Mouse (Mus musculus): ENCODE measurements at regions not wholly inside any gene's neighbourhood (a gene's known extent, or its start where the extent isn't known, plus 50 kb on each side); places are given as distances from the start of the nearest gene placed in this dataset.

- no peak for ATAC-seq (ENCODE audit: extremely low read depth, insufficient number of reproducible peaks, low FRiP score, poor library complexity, severe bottlenecking)
Measured at GRCm38 (mm10) chr2:159080784-159081544, 286.4 kb downstream of the Dhx35 start.

GRCm38 (mm10) chr2:159086836-159087235 lies 292.2 kb downstream of the Dhx35 start:
- no peak for ATAC-seq (ENCODE audit: extremely low read depth, insufficient number of reproducible peaks, low FRiP score, poor library complexity, severe bottlenecking)

GRCm38 (mm10) chr2:159088196-159088595 lies 293.6 kb downstream of the Dhx35 start:
- ATAC-seq (ENCODE audit: extremely low read depth, insufficient number of reproducible peaks, low FRiP score, poor library complexity, severe bottlenecking): no peak

GRCm38 (mm10) chr2:159096667-159097066 lies 302.1 kb downstream of the Dhx35 start:
- no peak for ATAC-seq (ENCODE audit: extremely low read depth, insufficient number of reproducible peaks, low FRiP score, poor library complexity, severe bottlenecking)

- ATAC-seq (ENCODE audit: extremely low read depth, insufficient number of reproducible peaks, low FRiP score, poor library complexity, severe bottlenecking): no peak
Measured at GRCm38 (mm10) chr2:159134042-159134441, 339.4 kb downstream of the Dhx35 start.

- ATAC-seq (ENCODE audit: extremely low read depth, insufficient number of reproducible peaks, low FRiP score, poor library complexity, severe bottlenecking): no peak
Measured at GRCm38 (mm10) chr2:159138603-159139002, 344.0 kb downstream of the Dhx35 start.

- ATAC-seq (ENCODE audit: extremely low read depth, insufficient number of reproducible peaks, low FRiP score, poor library complexity, severe bottlenecking): no peak
Measured at GRCm38 (mm10) chr2:159145980-159146379, 351.4 kb downstream of the Dhx35 start.

GRCm38 (mm10) chr2:159163985-159164384 lies 369.4 kb downstream of the Dhx35 start:
- no peak for ATAC-seq (ENCODE audit: extremely low read depth, insufficient number of reproducible peaks, low FRiP score, poor library complexity, severe bottlenecking)

GRCm38 (mm10) chr2:159168553-159169064 lies 374.0 kb downstream of the Dhx35 start:
- no peak for ATAC-seq (ENCODE audit: extremely low read depth, insufficient number of reproducible peaks, low FRiP score, poor library complexity, severe bottlenecking)

- ATAC-seq (ENCODE audit: extremely low read depth, insufficient number of reproducible peaks, low FRiP score, poor library complexity, severe bottlenecking): no peak
Measured at GRCm38 (mm10) chr2:159196156-159196555, 401.5 kb downstream of the Dhx35 start.

- no peak for ATAC-seq (ENCODE audit: extremely low read depth, insufficient number of reproducible peaks, low FRiP score, poor library complexity, severe bottlenecking)
Measured at GRCm38 (mm10) chr2:159232266-159232665, 437.7 kb downstream of the Dhx35 start.

- ATAC-seq (ENCODE audit: extremely low read depth, insufficient number of reproducible peaks, low FRiP score, poor library complexity, severe bottlenecking): no peak
Measured at GRCm38 (mm10) chr2:159235000-159235399, 440.4 kb downstream of the Dhx35 start.

GRCm38 (mm10) chr2:159250065-159250464 lies 455.5 kb downstream of the Dhx35 start:
- no peak for ATAC-seq (ENCODE audit: extremely low read depth, insufficient number of reproducible peaks, low FRiP score, poor library complexity, severe bottlenecking)

- ATAC-seq (ENCODE audit: extremely low read depth, insufficient number of reproducible peaks, low FRiP score, poor library complexity, severe bottlenecking): no peak
Measured at GRCm38 (mm10) chr2:159250993-159251665, 456.5 kb downstream of the Dhx35 start.

- no peak for ATAC-seq (ENCODE audit: extremely low read depth, insufficient number of reproducible peaks, low FRiP score, poor library complexity, severe bottlenecking)
Measured at GRCm38 (mm10) chr2:159270221-159271080, 475.8 kb downstream of the Dhx35 start.

- ATAC-seq (ENCODE audit: extremely low read depth, insufficient number of reproducible peaks, low FRiP score, poor library complexity, severe bottlenecking): no peak
Measured at GRCm38 (mm10) chr2:159278896-159279295, 484.3 kb downstream of the Dhx35 start.

- no peak for ATAC-seq (ENCODE audit: extremely low read depth, insufficient number of reproducible peaks, low FRiP score, poor library complexity, severe bottlenecking)
Measured at GRCm38 (mm10) chr2:159281558-159282320, 487.1 kb downstream of the Dhx35 start.

- no peak for ATAC-seq (ENCODE audit: extremely low read depth, insufficient number of reproducible peaks, low FRiP score, poor library complexity, severe bottlenecking)
Measured at GRCm38 (mm10) chr2:159284100-159284499, 489.5 kb downstream of the Dhx35 start.

Measured in neutrophil, adult 5-6 weeks (primary cell).